Mouse (Mus musculus) urinary bladder, postnatal 10 days (tissue): ENCODE measurements around the gene Vcp.

Experiments used
- DNase-seq: peaks from one replicate; pipeline ENCODE4 v3.0.0; 2022; ENCODE audit warnings: low spot score

Gene Vcp

DNA sequence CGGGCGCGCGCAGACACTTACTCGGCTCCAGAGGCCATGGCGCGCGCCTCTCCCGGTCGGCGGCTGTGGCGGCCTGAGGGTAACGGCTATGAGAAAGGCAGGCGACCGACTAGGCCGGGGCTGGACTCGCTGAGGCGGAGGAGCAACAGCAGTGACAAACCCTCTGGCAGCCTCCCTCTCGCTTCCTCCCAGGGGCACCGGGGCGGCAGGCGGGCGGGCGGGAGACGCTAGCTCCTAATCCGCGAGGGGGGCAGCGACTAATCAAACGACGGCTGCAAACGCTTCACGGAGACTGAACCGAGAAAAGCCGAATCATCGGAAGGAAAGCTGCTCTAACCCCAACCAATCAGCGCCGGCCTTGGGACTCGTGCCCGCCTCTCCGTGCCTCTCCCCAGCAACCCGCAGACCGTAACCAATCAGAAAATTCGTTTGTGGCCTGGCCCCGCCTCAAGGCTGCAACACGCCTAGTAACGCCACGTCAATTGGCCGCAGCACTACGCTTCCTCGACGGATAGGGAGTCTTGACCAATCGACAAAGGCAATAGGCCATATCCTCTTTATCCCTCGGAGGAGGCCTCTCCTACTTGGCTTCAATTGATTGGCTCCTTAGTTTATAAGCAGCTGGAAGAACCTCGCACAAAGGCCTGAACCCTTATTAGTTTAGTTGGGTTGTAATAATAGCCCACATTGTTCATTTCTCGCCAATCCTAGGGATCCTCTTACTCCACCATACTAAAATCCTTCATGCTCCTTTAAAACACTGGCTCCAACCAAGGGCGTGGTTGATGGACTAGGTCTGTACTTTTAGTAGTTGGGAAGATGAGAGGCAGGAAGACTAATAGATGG lies at the start of gene Vcp:
Gene Vcp (minus strand): TSS at position 367 of the 846 bp plus-strand sequence.
- DNase-seq = peak; percentile 97

DNA sequence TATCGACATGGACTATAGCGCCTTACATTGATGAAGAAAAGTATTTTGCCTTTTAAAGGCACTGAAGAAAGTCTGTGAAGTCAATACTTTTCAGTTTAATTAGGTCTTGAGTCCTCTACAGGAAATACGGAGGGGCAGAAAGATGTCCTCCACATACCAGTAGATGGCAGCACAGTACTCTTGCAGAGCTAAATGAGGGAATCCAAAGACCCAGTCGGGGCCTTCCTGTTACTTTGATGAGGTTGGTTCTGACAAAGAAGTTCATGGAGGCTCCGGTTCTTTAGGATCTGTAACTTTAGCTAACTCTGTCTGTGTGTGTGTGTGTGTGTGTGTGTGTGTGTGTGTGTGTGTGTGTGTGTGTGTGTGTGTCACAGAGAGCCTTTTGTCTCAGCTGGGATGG lies 46.9 kb upstream of the Vcp start:
- DNase-seq = no peak

DNA sequence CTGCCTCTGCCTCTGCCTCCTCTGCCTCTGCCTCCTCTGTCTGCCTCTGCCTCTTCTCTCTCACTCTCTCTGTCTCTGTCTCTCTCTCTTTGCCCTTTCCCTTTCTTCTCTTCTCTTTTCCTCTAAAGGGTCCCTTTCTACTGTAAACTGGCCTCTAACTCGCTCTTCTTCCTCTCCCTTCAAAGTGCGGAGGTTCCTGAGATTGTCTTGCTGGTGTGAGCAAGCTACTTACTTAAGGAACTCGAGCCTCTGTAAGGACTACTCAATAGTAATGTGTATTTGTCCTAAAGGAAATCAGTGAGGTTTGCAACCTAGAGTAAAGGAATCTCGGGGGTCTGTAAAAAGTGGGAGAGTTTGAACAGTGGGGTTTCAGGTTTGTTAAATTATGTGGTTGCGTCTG lies 46.3 kb upstream of the Vcp start:
- DNase-seq = no peak

DNA sequence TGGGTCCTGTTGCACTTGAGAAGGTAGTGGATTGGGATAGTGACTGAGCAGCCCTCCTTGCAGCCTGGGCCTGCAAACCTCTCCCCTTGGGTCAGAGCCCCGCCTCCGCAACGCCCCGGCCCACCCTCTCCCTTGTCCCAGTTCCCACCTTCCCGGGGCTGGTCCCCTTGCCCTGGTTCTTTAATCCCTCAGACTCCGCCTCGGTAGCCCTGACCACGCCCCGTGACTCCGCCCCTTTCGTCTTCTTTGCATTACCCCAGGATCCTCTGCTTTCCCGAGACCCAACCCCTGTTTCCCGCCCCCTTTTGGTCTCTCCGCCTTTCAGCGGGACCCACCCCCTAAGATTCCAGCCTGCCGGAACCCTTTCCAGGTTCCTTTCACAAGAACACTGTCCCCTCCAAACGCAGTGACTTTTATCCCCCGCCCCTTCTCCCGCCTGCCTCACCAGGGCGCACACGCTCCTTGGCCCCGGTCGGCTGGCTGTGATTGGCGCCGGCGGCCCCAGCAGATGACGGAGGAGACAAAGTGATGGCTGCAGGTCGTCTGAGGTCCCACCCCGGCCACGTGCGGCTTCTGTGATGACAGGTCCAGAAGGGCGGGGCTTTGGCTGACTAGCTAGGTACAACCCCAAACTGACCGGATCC lies 45.5 kb upstream of the Vcp start, which contains the start of gene Fam214b:
Gene Fam214b (minus strand): TSS at position 562 of the 644 bp plus-strand sequence.
- DNase-seq = peak; percentile 96

DNA sequence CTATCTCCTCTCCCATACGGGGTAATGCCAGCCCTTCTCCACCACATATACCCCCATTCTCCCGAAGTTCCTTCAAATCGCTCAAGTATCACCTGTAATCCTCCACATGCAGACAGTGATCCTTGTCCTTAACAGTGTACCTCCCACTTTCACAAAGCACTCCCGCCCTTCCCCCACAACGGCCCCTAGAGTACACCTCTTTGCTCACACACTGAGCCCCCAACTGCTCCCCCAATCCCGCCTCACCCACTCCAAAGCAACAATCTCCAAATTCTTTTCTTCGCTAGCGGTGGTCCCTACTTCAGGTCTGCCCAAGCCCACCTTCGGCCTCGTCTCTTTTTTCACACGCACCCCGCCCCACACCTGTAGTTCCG lies 45.0 kb upstream of the Vcp start:
- no peak for DNase-seq

DNA sequence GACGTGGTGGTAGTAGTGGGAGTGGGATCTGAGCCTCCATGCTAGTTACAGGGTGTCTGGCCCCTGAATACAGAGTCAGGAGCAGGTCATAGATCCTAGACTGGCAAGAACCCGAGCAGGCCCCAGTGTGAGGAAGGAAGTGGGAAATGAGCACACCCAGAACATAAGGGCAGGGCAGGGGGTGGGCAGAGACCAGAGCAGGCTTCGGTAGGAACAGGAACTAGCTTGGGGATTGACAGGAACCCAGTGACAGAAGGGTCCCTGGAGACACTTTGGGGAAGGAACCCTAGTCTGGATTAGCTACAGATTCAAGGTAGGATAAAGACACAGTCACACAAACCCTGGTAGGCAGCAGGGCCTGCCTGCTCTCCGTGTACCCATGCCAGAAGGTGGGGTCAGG lies 44.4 kb upstream of the Vcp start:
- no peak for DNase-seq

DNA sequence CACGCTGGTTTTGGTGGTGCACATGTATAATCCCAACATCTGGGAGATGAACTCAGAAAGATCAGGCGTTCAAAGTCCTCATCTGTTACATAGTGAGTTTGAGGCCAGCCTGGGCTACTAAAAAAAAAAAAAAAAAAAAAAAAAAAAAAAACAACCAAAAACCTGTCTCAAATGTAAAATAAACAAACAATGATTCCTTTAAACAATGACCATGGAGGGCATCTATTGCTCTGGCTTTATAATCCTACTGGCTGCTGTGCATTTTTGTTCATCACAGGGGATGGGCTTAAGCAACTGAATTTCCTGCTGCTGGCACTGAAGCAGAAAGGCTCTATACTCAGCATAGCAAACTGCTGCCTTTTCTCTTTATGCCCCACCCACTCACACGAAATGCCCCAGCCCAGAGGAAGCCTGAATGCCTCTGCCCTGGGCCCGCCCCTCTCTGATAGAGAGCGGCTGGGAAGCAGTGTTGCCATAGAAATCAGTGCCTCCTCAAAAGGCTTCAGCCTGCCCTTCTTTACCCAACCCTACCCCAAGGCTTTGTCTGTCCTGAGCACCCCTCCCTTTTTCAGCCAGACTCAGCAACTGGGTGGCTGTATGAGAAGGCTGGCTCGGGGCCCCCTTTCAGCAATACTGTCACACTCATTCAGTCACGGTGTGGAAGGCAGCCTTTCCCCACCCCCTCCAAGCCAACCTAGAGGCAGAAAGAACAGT lies 43.5 kb upstream of the Vcp start:
- DNase-seq = no peak

DNA sequence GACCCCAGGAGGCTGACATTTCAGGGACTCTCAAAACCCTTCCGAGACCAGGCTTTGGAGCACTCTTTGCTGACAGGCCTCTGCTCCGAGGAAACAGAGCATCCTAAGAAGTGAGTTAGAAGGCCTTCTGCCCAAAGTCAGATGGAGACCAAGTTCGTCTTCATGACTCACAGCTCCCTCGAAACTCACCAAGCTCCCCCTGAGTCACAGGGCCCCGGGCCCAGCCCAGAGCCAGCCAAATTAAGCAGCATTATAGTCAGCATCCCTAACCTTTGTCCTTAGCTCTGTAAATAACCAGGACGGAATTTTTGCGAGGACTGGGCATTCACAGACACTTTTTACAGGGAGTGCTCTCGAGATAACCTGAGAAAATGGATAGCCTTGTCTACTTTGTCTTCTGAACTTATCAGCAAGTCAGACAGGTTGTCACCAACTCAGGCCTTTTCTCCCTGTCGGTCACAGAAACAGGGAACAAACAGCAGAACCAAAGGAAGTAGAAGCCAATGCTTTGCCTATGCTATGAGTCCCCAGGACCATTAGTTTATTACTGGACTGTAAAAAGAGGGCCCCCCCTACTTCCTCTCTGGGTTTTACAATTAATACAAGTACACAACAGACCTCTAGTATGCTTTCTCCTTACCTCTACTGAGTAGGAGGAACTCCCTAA lies 40.7 kb upstream of the Vcp start:
- no peak for DNase-seq

DNA sequence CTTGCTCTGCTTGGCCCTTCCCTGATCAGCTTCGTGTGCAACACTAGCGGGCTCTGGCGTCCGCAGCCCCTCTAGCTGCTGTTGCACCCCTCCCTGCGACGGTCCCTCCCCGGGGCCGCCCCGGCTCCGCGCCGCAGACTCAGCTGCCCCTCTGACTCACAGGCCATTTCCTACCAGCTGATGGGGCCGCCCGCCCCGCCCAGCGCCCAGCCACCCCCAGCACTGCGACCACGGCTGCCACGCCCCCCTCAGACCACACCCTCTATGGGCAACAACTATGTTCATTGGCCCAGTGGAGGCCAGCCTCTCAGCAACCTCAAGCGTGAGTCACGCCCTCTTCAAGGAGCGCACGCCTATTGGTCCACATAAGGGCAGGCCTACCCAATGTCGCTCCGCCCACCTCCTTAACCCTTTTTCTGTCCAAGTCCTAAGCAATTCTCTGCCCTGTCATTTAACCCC lies 39.8 kb upstream of the Vcp start:
- DNase-seq = peak; percentile 88

DNA sequence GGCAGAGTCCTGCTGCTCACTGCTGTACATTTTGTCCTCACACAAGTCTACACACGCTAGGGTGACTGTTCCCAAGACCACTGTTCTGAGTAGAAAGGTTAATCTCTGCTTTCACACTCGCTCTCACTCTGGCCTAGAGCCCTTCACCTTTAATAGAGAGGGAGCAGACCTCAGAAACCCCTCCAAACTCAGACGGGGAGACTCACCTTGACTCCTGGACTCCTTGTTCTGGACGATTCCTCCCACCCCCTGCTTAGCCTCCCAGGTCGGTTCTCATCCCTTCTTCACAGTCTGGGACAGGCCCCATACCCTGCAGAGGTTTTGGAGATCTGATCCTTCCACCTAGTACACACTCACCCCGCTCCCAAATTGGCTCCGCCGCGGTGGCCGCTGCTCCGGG lies 39.3 kb upstream of the Vcp start:
- no peak for DNase-seq

DNA sequence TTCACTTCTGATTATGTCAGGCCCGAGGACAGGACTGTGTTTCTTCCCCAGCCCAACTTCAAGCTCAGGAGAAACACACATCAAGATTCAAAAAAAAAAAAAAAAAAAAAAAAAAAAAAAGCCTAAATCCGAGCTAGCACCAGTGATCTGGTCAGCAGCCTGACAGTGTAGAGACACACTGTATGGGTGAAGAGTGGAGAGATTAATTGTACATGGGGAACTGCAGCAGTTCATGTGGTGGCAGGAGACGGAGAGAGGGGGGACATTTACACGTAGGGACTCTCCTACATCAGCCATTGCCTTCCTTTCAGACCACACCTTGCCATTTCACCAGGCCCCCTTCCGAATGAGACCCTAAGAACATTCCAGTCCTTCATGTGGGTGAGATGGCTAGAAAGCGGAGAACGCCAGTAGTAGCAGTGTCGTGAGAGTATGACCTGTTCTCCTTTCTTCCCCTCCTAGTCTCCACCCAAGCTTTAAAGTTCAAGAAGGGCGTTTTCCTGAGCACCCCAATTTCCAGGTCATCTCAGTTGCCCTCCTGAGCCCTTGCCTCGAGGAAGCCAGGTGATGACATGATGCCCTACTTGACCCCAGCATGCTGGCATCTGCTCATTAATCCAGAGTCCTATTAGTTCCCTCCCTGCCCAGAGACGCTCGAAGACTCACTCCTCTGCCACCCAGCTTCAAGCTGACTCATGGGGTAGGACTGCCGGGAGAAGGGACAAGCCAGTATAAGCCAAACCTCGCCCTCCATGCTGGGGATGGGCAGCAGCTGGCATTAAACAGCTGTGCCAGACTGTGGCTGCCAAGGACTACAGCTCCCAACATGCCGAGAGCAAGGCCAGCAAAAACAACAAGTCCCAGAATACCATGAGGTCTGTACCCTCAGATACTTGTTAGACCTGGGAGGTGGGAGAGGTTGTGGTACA lies 38.5 kb upstream of the Vcp start:
- no peak for DNase-seq

DNA sequence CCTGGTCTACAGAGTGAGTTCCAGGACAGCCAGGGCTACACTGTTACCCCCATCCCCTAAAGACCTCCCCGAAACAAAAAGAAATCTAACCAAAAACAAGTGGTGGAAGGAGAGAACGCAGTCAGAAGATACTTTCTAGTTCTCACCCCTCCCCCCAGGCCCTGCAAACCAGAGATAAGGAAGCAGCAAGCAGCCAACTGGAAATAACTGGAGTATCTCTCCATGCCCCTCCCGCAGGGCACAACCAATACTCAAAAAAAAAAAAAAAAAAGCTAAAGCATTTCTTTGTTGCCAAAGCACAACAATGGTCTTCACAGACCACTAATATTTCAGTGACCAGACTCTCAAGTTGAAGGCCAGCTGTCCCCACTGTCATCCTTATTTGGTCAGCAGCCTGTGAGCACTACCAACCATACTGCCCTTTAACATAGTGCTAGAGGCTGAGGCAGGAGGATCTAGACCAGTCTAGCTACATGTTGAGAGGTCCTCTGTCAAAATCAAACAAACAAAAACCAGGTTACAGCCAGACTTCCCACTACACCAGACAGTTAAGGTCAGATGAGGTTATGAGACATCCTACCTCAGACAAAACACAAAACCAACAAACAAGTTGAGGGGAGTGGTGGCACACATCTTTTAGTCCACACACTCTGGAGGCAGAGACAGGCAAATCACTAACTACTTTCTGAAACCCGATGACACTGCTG lies 37.7 kb upstream of the Vcp start:
- no peak for DNase-seq

DNA sequence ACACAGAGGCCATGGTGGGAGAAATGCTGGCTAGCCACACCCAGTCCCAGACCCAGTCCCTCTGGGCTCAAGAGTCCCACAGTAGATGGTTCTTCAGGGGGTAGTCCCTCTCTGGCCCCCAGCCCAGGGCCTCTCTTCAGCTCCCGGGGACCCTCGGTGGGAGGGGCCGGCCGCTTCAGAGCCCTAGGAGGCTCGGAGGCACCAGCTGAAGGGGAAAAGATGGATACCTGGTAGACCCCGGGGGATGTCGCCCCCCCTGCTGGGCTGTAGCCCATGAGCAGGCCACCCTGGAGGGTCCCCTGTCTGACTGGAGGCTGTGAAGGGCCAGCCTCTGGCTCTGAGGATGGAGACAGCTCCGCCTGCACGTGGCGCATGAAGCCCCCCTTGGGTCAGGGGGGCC lies 36.0 kb upstream of the Vcp start:
- DNase-seq = no peak

DNA sequence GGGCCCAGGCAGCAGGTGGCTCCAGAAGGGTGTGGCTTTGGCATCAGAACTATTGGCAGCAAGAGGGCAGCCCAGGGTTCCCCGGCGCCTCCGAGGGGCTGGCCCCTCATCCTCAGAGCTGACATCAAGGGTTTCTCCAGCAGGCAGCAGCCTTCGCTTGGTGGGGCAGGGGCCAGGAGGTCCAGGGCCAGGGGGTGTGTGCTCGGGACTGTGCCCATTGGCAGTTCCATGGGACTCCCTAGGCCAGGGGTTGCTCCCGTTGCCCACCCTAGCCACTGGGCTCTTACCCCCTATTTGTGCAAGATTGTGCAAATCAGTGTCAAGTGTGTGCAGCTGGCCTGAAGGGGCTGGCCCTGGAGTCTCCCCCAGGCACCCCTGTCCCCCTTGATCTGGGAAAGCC lies 35.5 kb upstream of the Vcp start:
- no peak for DNase-seq

DNA sequence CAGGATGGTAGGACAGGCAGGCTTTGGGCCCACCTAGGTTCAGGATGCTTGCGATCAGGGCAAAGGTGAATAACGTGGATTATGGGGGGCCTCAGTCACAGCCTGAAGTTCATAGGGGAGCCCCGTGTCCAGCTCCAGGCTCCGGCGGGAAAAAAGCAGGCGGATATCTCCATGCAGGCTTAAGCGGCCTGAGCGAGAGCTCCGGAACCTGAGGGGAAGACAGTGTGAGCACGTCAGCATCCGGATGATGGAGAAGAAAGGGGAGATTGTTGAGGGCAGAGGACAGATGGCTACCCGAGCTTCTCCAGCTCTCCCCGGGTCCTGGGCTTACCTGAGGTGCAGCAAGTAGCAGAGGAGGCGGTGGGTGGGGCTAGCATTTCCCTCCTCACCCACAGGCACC lies 33.2 kb upstream of the Vcp start:
- DNase-seq = no peak

DNA sequence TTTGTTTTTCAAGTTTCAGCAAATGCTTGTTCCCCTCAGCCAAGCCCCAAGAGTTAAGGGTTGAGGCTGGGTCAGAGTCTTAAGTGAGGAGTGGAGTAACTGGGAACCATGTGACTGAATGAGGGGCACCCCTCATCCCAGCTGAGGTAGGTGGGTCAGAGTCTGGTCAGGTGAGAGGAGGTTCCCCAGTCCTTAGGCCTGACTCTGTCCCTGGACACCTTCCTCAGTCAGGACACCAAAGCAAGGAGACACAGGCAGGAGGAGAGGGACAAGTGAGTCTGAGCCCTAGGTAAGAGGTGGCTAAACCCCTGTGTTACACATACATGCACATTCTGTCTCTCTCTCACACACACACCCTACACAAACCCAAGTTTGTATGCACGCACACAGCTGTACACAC lies 32.2 kb upstream of the Vcp start:
- no peak for DNase-seq

DNA sequence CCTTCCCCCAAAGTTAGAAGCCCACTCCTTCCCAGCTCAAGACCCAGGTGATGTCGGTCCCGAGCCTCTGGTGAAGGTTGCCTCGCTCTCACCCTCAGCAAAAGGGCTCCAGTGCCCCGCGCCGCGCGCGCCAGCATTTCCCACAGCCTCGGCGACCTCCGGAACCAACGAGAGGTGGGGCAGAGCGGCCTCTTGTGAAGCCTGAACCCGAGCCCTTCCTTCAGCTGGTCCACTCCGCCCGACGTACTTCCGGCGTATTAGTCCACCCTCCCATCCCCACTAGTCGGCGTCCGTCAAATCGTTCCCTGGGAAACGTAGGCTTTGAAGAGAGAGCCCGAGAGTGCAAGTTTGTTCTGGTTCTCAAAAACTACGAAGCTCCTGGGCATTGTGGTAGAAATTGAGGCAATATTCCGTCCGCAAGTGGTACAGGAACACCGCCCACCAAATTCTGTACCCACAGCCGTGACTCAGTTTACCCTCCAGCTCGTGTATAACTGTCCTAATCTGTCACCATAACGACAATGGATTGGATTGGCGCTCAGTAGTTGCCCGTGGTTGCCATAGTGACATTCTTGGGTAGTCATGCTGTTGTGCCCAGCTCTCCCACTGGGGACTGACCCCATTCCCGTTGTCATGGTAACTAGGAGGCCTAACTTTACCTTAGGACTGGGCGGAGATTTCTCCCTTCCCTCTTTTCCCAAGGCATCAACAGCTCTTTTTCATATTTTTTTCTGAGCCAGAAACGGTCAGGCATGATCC lies 31.1 kb upstream of the Vcp start, which contains the start of gene Stoml2:
Gene Stoml2 (minus strand): TSS at position 474 of the 759 bp plus-strand sequence.
- peak; percentile 71 for DNase-seq

DNA sequence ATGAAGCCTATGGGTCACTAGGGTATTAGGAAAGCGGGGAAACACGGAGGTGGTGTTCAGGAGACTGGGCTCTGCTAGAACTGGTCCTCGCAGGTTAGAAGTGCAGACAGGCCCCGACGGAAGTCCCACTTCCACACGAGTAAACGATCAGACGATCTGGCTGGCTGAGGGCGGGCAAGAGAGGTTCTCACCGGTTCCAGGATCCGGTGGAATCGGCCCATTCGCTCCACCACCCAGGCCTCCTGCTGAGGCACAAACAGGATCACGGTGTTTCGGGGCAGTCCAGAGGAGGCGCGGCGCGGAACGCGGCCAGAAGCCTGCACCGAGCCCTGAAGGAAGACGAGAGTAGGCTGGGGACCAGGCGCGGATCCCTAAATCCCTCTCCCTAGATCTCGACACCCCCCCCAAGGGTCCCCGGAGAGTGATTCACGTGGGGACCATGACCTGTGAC lies 30.5 kb upstream of the Vcp start:
- no peak for DNase-seq

DNA sequence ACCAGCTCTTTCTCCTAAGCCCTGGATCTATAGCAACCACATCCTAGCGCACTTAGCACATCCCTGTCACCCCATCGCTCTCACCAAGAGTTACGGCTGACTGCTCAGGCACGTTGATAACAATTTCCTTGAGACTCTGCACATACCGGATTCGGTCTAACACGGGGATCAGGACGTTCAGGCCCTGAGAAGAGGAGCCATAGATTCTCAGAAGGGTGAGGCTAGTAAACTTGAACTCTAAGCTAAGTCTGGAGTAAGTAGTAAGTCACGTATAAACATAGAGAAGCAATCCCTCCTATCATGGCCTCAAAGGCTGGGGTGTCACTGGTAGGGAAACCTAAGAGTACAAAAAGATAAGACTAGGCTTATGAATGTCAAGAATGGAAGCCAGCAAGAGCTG lies 30.0 kb upstream of the Vcp start:
- no peak for DNase-seq

DNA sequence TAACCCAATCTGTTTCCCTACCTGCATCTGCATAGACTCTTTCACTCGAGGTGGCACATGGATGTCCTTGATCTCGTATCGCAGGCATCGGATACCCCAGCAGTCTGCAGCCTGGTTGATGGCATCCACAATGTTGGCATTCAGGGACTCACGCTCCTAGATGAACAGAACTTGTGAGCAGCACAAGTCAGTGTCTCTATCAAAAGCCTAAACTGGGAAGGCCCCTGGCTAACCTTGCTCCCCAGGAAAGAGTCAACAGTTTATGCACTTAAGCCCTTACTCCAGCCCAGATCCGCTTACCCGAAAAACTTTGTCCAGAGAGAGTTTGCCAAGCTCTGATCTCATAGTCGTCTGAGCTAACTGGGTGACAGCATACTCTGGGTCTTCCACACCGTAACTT lies 29.4 kb upstream of the Vcp start:
- no peak for DNase-seq
